Mouse (Mus musculus): Measurements from ENCODE around the gene Rpl41. TPM values are rescaled to one million over a fixed set of nuclear protein-coding genes. Genes with fewer than 3 reads are reported as not detected.
A peak's percentile ranks its signal among the peaks of the same experiment; 100 is the strongest.
"Not testable (repeated sequence)": the region's sequence is repeated elsewhere in the genome, so short reads cannot be mapped to it uniquely, and the experiment has no call there.

The Rpl41 gene
- total RNA-seq, 1 experiment: 5,552 TPM

DNA sequence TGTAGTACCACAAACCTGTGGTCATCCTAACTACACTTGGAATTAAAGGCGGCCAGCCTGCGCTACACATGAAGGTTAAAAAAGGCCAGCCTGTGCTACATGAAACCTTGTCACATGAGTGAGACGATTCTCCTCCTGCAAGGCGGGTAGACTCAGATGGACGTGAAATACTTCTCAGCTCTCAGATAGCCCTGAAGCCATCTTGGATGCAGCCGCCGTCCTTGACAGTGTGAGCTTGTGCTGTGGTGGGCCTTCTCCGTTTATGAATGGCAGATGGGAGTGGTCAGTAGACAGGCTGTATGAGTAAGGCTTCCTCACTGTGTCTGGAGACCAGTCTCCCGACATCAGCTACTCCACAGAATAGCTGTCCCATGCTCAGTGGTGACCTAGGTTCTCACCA is 39.9 kb downstream of the Rpl41 start:
- TF ChIP-seq ZC3H11A (IDR thresholded peaks at IDR 0.05; ENCODE audit: borderline replicate concordance, low read depth, low read length): no peak
- no peak for TF ChIP-seq MAFK (IDR thresholded peaks at IDR 0.05; ENCODE audit: insufficient read depth, low read depth, low read length)
- no peak for TF ChIP-seq CHD2 (IDR thresholded peaks at IDR 0.05; ENCODE audit: low read depth, low read length)
- no peak for TF ChIP-seq ZNF384 (IDR thresholded peaks at IDR 0.05; ENCODE audit: low read depth, low read length)
- no peak for TF ChIP-seq HCFC1 (IDR thresholded peaks at IDR 0.05; ENCODE audit: borderline replicate concordance, insufficient read depth, low read length)
- in situ Hi-C loops (cut with MboI; ENCODE audit: low sequenced_read_pairs in 2 of 2, unreplicated experiment in 2 of 2): no loop called here

DNA sequence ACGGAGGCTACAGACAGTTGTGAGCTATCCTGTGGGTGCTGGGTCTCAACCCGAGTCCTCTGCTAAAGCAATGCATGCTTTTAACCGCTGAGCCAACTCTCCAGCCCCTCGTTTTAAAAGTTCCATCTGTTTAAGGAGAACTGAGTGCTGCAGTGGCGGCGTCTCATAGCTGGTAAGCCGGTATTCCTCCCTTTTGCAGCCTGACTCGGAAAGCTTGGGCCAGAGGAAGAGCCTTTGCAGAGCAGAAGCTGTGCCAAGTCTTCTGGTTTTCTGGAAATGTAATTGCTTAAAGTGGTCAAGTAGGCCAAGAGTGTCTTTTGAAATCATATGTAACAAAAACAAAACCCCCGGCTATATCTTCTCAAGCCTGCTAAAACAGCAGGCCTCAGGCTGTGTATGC is 40.8 kb downstream of the Rpl41 start:
- TF ChIP-seq ZC3H11A (IDR thresholded peaks at IDR 0.05; ENCODE audit: borderline replicate concordance, low read depth, low read length): no peak
- TF ChIP-seq MAFK (IDR thresholded peaks at IDR 0.05; ENCODE audit: insufficient read depth, low read depth, low read length): no peak
- no peak for TF ChIP-seq ZNF384 (IDR thresholded peaks at IDR 0.05; ENCODE audit: low read depth, low read length)
- TF ChIP-seq CHD2 (IDR thresholded peaks at IDR 0.05; ENCODE audit: low read depth, low read length): no peak
- no peak for DNase-seq (ENCODE audit: low read depth, low spot score)
- peaks cover 2 to 5% of the 10 kb centered on the region in 2 experiments; a peak in 1 of 4 replicates for H3K4me1 ChIP-seq (ENCODE audit: control insufficient read depth in 2 of 2, insufficient read depth in 2 of 2, low read length in 2 of 2, poor library complexity in 1 of 2)
- in situ Hi-C loops (cut with MboI; ENCODE audit: low sequenced_read_pairs in 2 of 2, unreplicated experiment in 2 of 2): no loop called here
- H3K36me3 ChIP-seq (ENCODE audit: control insufficient read depth, insufficient read depth, low read length, poor library complexity, severe bottlenecking): peaks cover 15% of the 10 kb centered on the region; the same call in 1 of the 2 replicates
- no peaks in the 10 kb centered on the region for H3K9me3 ChIP-seq (ENCODE audit: control insufficient read depth, insufficient read depth, low read depth, low read length)
- no peak overlapping the region for H3K9ac ChIP-seq (ENCODE audit: insufficient read depth, low read depth, low read length, poor library complexity, severe bottlenecking)
- no peak overlapping the region for H3K27ac ChIP-seq (ENCODE audit: insufficient read depth, low read depth, low read length, poor library complexity, severe bottlenecking)
- H3K4me3 ChIP-seq (ENCODE audit: insufficient read depth in 1 of 2, low read depth in 1 of 2, low read length in 2 of 2, poor library complexity in 1 of 2, severe bottlenecking in 1 of 2): no peak overlapping the region

More for the DNA sequence above, 39.9 kb downstream of the Rpl41 start:
- no peak for DNase-seq (ENCODE audit: low read depth, low spot score)
- H3K4me3 ChIP-seq (ENCODE audit: insufficient read depth in 1 of 2, low read depth in 1 of 2, low read length in 2 of 2, poor library complexity in 1 of 2, severe bottlenecking in 1 of 2): peak overlapping the region; percentile 26 to 39; a peak in 2 of 4 replicates
- H3K4me1 ChIP-seq (ENCODE audit: control insufficient read depth in 2 of 2, insufficient read depth in 2 of 2, low read length in 2 of 2, poor library complexity in 1 of 2): peaks cover 2 to 5% of the 10 kb centered on the region in 2 experiments; a peak in 1 of 4 replicates
- H3K9ac ChIP-seq (ENCODE audit: insufficient read depth, low read depth, low read length, poor library complexity, severe bottlenecking): 0 out of 2 replicates have a peak overlapping the region, but pooled peaks have one; percentile 6
- no peaks in the 10 kb centered on the region for H3K9me3 ChIP-seq (ENCODE audit: control insufficient read depth, insufficient read depth, low read depth, low read length)
- peaks cover 19% of the 10 kb centered on the region for H3K36me3 ChIP-seq (ENCODE audit: control insufficient read depth, insufficient read depth, low read length, poor library complexity, severe bottlenecking)
- no peak overlapping the region for H3K27ac ChIP-seq (ENCODE audit: insufficient read depth, low read depth, low read length, poor library complexity, severe bottlenecking)

DNA sequence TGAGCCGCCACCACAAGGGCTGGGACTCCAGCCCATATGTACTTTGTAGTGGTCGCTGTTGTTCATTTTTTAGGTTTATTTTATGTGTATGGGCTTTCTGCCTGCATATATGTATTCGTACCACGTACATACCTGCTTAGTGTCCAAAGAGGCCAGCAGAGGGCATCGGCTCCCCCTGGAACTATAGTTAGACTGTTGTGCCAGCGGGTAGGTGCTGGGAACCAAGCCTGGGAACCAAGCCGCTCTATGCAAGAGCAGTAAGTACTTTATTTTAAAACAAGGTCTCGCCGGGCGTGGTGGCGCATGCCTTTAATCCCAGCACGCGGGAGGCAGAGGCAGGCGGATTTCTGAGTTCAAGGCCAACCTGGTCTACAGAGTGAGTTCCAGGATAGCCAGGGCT is 43.1 kb downstream of the Rpl41 start:
- no peak for DNase-seq (ENCODE audit: low read depth, low spot score)
- no peak overlapping the region for H3K4me3 ChIP-seq (ENCODE audit: insufficient read depth in 1 of 2, low read depth in 1 of 2, low read length in 2 of 2, poor library complexity in 1 of 2, severe bottlenecking in 1 of 2)
- no peak overlapping the region for H3K27ac ChIP-seq (ENCODE audit: insufficient read depth, low read depth, low read length, poor library complexity, severe bottlenecking)
- no peaks in the 10 kb centered on the region for H3K9me3 ChIP-seq (ENCODE audit: control insufficient read depth, insufficient read depth, low read depth, low read length)
- peaks cover 2% of the 10 kb centered on the region; the same call in 1 of the 2 replicates for H3K36me3 ChIP-seq (ENCODE audit: control insufficient read depth, insufficient read depth, low read length, poor library complexity, severe bottlenecking)
- peaks cover 2 to 5% of the 10 kb centered on the region in 2 experiments; a peak in 1 of 4 replicates for H3K4me1 ChIP-seq (ENCODE audit: control insufficient read depth in 2 of 2, insufficient read depth in 2 of 2, low read length in 2 of 2, poor library complexity in 1 of 2)
- TF ChIP-seq HCFC1 (IDR thresholded peaks at IDR 0.05; ENCODE audit: borderline replicate concordance, insufficient read depth, low read length) (no peak), ZC3H11A (IDR thresholded peaks at IDR 0.05; ENCODE audit: borderline replicate concordance, low read depth, low read length) (no peak), MAFK (IDR thresholded peaks at IDR 0.05; ENCODE audit: insufficient read depth, low read depth, low read length) (no peak), CHD2 (IDR thresholded peaks at IDR 0.05; ENCODE audit: low read depth, low read length) (no peak), ZNF384 (IDR thresholded peaks at IDR 0.05; ENCODE audit: low read depth, low read length) (no peak)
- in situ Hi-C loops (cut with MboI; ENCODE audit: low sequenced_read_pairs in 2 of 2, unreplicated experiment in 2 of 2): no loop called here
- H3K9ac ChIP-seq (ENCODE audit: insufficient read depth, low read depth, low read length, poor library complexity, severe bottlenecking): no peak overlapping the region

DNA sequence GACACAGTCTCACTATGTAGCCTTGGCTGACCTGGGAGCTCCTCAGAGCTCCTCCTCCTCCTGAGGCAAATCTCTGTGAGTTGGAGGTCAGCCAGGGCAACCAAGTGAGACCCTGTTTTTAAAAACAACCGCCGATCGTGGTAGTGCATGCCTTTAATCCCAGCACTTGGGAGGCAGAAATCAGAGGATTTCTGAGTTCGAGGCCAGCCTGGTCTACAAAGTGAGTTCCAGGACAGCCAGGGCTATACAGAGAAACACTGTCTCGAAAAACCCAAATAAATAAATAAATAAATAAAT is 43.8 kb downstream of the Rpl41 start:
- H3K9me3 ChIP-seq (ENCODE audit: control insufficient read depth, insufficient read depth, low read depth, low read length); H3K27ac ChIP-seq (ENCODE audit: insufficient read depth, low read depth, low read length, poor library complexity, severe bottlenecking); DNase-seq (ENCODE audit: low read depth, low spot score); H3K4me1 ChIP-seq (ENCODE audit: control insufficient read depth in 2 of 2, insufficient read depth in 2 of 2, low read length in 2 of 2, poor library complexity in 1 of 2); H3K9ac ChIP-seq (ENCODE audit: insufficient read depth, low read depth, low read length, poor library complexity, severe bottlenecking); in situ Hi-C loops (cut with MboI; ENCODE audit: low sequenced_read_pairs in 2 of 2, unreplicated experiment in 2 of 2); H3K4me3 ChIP-seq (ENCODE audit: insufficient read depth in 1 of 2, low read depth in 1 of 2, low read length in 2 of 2, poor library complexity in 1 of 2, severe bottlenecking in 1 of 2); H3K36me3 ChIP-seq (ENCODE audit: control insufficient read depth, insufficient read depth, low read length, poor library complexity, severe bottlenecking): not testable (repeated sequence)

DNA sequence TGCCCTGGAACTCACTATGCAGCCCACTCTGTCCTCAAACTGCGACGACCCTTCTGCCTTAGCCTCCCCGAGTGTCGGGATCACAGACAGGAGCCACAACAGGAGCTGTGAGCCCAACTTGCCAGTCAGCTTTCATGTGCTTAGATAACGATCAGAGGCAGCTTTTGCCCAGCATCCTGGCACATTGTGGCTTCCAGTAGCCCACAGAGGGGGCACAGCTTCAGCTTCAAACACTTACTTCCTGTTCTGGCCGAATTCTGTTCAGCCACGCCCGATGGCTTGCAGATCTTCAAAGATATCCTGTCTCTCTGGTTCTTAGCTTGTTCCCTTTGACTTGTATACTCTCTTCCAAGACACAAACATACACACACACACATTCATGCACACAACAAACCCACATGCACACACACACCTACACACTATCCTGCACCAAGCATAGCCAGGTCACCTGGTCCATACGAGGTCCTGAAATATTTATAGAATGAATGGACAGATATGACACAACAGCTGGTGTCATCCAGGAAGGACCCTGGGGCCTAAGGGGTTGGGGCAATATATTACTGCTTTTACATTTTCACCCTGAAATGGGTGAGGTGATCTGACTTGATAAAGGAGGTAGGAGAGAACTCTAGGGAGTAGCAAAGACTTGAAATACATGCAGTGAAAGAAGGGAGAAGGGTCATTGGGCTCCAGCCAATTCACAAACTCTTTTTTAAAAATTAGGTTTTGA is 44.3 kb downstream of the Rpl41 start:
- Histone ChIP-seq H3K9ac (ENCODE audit: insufficient read depth, low read depth, low read length, poor library complexity, severe bottlenecking) (no peak overlapping the region), H3K4me1 (ENCODE audit: control insufficient read depth in 2 of 2, insufficient read depth in 2 of 2, low read length in 2 of 2, poor library complexity in 1 of 2) (peaks cover 2 to 5% of the 10 kb centered on the region in 2 experiments; a peak in 1 of 4 replicates), H3K9me3 (ENCODE audit: control insufficient read depth, insufficient read depth, low read depth, low read length) (no peaks in the 10 kb centered on the region), H3K36me3 (ENCODE audit: control insufficient read depth, insufficient read depth, low read length, poor library complexity, severe bottlenecking) (no peaks in the 10 kb centered on the region), H3K27ac (ENCODE audit: insufficient read depth, low read depth, low read length, poor library complexity, severe bottlenecking) (no peak overlapping the region), H3K4me3 (ENCODE audit: insufficient read depth in 1 of 2, low read depth in 1 of 2, low read length in 2 of 2, poor library complexity in 1 of 2, severe bottlenecking in 1 of 2) (no peak overlapping the region)
- TF ChIP-seq ZC3H11A (IDR thresholded peaks at IDR 0.05; ENCODE audit: borderline replicate concordance, low read depth, low read length): no peak
- no peak for TF ChIP-seq HCFC1 (IDR thresholded peaks at IDR 0.05; ENCODE audit: borderline replicate concordance, insufficient read depth, low read length)
- no peak for DNase-seq (ENCODE audit: low read depth, low spot score)
- in situ Hi-C loops (cut with MboI; ENCODE audit: low sequenced_read_pairs in 2 of 2, unreplicated experiment in 2 of 2): no loop called here
